Mouse (Mus musculus) stomach, postnatal 0 days (tissue): ENCODE results near the gene Slc39a3.
"Not testable (repeated sequence)": the region's sequence is repeated elsewhere in the genome, so short reads cannot be mapped to it uniquely, and the experiment has no call there.

Experiments
- CTCF ChIP-seq: IDR thresholded peaks from 2 replicates; pipeline ENCODE4 v1.5.1; 2016; ENCODE audit warnings: antibody characterized with exemption, low read depth, mild to moderate bottlenecking, moderate library complexity
- EP300 ChIP-seq: optimal IDR thresholded peaks from 2 replicates; pipeline ENCODE3; 2016; ENCODE audit warnings: antibody characterized with exemption

DNA sequence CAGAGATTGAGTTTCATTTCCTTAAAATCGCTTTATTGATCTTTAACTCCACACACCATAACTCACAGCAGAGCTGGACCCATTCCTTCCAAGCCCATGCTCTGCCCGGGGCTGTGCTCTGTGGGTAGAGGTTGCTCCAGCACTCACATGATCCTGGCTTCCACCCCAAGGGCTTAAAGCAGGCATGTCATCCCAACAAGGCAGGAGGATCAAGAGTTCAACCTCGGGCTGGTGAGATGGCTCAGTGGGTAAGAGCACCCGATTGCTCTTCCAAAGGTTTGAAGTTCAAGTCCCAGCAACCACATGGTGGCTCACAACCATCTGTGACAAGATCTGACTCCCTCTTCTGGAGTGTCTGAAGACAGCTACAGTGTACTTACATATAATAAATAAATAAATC lies 47.4 kb downstream of the Slc39a3 start:
- not testable (repeated sequence) for TF ChIP-seq CTCF, EP300
